Mouse (Mus musculus): Measurements from ENCODE around the gene Wdfy1. TPM values are rescaled to one million over a fixed set of nuclear protein-coding genes. Genes with fewer than 3 reads are reported as not detected.

Gene Wdfy1
- total RNA-seq (2023), result 35.6 TPM

GRCm38 (mm10) chr1:79775927-79776458, at the start of gene Wdfy1, which contains the start of gene Mrpl44:
Wdfy1 (minus strand) TSS chr1:79776143.
Mrpl44 (plus strand) TSS chr1:79776018.

DNA sequence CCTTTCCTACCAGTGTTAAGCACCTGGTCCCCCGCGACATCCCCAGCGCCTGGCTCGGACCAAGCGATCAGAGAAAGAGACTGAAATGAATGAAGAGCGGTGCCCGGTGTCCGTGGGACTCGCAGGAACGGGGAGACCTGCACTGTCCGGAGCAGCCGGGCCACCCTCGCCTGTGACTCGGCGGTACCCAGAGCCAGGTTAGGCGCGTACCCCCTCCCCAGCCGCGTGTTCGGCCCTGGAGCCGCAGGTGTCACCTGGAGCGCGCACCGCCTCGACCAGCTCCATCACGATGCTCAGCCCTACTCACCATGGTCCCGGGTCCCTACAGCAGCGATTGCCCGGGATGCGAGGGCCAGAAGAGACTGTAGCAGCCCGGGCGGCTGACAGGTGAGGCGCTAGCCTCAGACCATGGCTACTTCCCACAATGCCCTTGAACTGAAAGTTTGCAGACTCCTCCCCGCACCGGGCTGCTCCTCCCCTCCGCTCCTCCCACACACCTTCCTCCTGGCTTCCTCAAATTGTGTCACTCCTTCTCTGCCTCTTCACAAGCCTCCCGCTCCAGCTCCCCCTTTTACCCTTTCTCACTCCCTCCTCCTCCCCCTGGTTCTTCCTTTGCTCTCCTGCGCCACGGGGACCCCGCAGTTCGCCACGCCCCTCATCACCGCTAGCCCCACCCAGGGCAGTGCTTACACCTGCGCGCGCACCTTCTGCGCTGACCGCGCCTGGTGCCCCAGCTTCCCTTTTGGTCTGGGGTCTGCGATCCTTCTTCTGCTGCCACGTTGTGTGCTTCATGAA, 104.2 kb downstream of the Wdfy1 start, which contains the start of gene Ap1s3:
TSS of gene Ap1s3 (minus strand) at position 430 of the 795 bp plus-strand sequence.

Other genes with a start within 250 kb of the Wdfy1 start
- 13.6 TPM for gene Ap1s3, start 104.2 kb downstream of the Wdfy1 start, total RNA-seq (2023)
- 17.1 TPM for gene Mrpl44, start 125 bp downstream of the Wdfy1 start, total RNA-seq (2023)
- gene Serpine2, start 85.0 kb upstream of the Wdfy1 start, total RNA-seq (2023), result 0.95 TPM

Data from CD4-positive naive resting alpha-beta T cell, adult 57 days (primary cell).